Mouse (Mus musculus): ENCODE measurements around the gene Eef2.
A peak's percentile ranks its signal among the peaks of the same experiment; 100 is the strongest.
"Not testable (repeated sequence)": the region's sequence is repeated elsewhere in the genome, so short reads cannot be mapped to it uniquely, and the experiment has no call there.

Eef2 gene

GRCm38 (mm10) chr10:81200605-81201287, 24.3 kb downstream of the Eef2 start:
- DNase-seq (ENCODE audit: low read depth, low spot score) = no peak

GRCm38 (mm10) chr10:81201807-81202758, 25.7 kb downstream of the Eef2 start, which contains the start of gene Nmrk2:
Gene Nmrk2, minus strand, starts transcription at chr10:81202051.
- no peak for DNase-seq (ENCODE audit: low read depth, low spot score)

- no peak for DNase-seq (ENCODE audit: low read depth, low spot score)
Measured at GRCm38 (mm10) chr10:81202978-81203720, 26.7 kb downstream of the Eef2 start.

- no peak for DNase-seq (ENCODE audit: low read depth, low spot score)
Measured at GRCm38 (mm10) chr10:81204137-81204536, 27.7 kb downstream of the Eef2 start.

GRCm38 (mm10) chr10:81210154-81210553, 33.7 kb downstream of the Eef2 start:
- no peak for DNase-seq (ENCODE audit: low read depth, low spot score)

GRCm38 (mm10) chr10:81216260-81216659, 39.8 kb downstream of the Eef2 start:
- no peak for DNase-seq (ENCODE audit: low read depth, low spot score)

- no peak for DNase-seq (ENCODE audit: low read depth, low spot score)
Measured at GRCm38 (mm10) chr10:81216810-81217209, 40.4 kb downstream of the Eef2 start.

GRCm38 (mm10) chr10:81217267-81217666, 40.8 kb downstream of the Eef2 start:
- not testable (repeated sequence) for DNase-seq (ENCODE audit: low read depth, low spot score)

- peak; percentile 52 for DNase-seq (ENCODE audit: low read depth, low spot score)
Measured at GRCm38 (mm10) chr10:81217964-81218363, 41.5 kb downstream of the Eef2 start.

GRCm38 (mm10) chr10:81221402-81222015, 45.1 kb downstream of the Eef2 start:
- no peak for DNase-seq (ENCODE audit: low read depth, low spot score)

- not testable (repeated sequence) for DNase-seq (ENCODE audit: low read depth, low spot score)
Measured at GRCm38 (mm10) chr10:81223731-81224130, 47.3 kb downstream of the Eef2 start.

GRCm38 (mm10) chr10:81229735-81230437, 53.5 kb downstream of the Eef2 start:
- no peak for DNase-seq (ENCODE audit: low read depth, low spot score)

- DNase-seq (ENCODE audit: low read depth, low spot score) = peak; percentile 42
Measured at GRCm38 (mm10) chr10:81230438-81231332, 54.3 kb downstream of the Eef2 start, which contains the start of gene Atcay. Gene Atcay, minus strand, starts transcription at chr10:81230833.

- DNase-seq (ENCODE audit: low read depth, low spot score) = no peak
Measured at GRCm38 (mm10) chr10:81231436-81231835, 55.0 kb downstream of the Eef2 start.

Measured in retina, postnatal 7 days (tissue).